In genomic region chr11:97855473-97855872, GRCm38 (mm10) we compare ENCODE assay signal across 23 mouse cellular contexts. TPM values are rescaled to one million over a fixed set of nuclear protein-coding genes. Genes with fewer than 3 reads are reported as not detected.
DNase-seq lines count a peak whose midpoint lies in the region; ATAC-seq and TF ChIP-seq lines count a peak whose summit lies in the region.
"Had no signal": no experiment of that assay in that cellular context is flagged by ENCODE, and none has a peak within 500 bp of the region (broad histone marks: within the 10 kb centered on the region; RNA-seq: fewer than 3 reads in every experiment).

No protein-coding gene starts in this region.

- no peak for TF ChIP-seq POLR2A in testis, adult 2 months (IDR thresholded peaks at IDR 0.05; ENCODE audit: control insufficient read depth, low read depth, low read length)

- ATAC-seq in intestine, embryonic 15.5 days: 0 out of 2 replicates have a peak, but pooled peaks have one; percentile 53
- ATAC-seq in intestine, postnatal 0 days: peak; percentile 53
- ATAC-seq in liver, embryonic 11.5 days (replicated peaks; ENCODE audit: low FRiP score): no peak
- ATAC-seq: activated CD4-positive, CD25-positive, alpha-beta regulatory T cell, adult 4 months; forebrain, embryonic 13.5 days; forebrain, embryonic 15.5 days; forebrain, postnatal 0 days; Patski had no signal

- no peaks in the 10 kb centered on the region for H3K27me3 ChIP-seq in testis, adult 2 months (ENCODE audit: control insufficient read depth, insufficient read depth, low read length)
- H3K27me3 ChIP-seq in intestine, embryonic 15.5 days (replicated peaks): no peaks in the 10 kb centered on the region
- no peaks in the 10 kb centered on the region for H3K27me3 ChIP-seq in intestine, postnatal 0 days (replicated peaks; ENCODE audit: control insufficient read depth, insufficient read depth, low read length)
- no peaks in the 10 kb centered on the region for H3K27me3 ChIP-seq in liver, embryonic 11.5 days (replicated peaks; ENCODE audit: control insufficient read depth, insufficient read depth, low read length)
- H3K27me3 ChIP-seq: embryonic facial prominence, embryonic 12.5 days; forebrain, embryonic 13.5 days; forebrain, embryonic 15.5 days; Patski had no signal

- WGBS in intestine, embryonic 15.5 days: 81% methylated on average over 2 of the region's 2 CpGs
- 49% methylated on average over 2 of the region's 2 CpGs for WGBS in intestine, postnatal 0 days
- WGBS in liver, embryonic 11.5 days: 88% methylated on average over 2 of the region's 2 CpGs

- H3K36me3 ChIP-seq in testis, adult 2 months (ENCODE audit: control insufficient read depth, insufficient read depth, low read length): no peaks in the 10 kb centered on the region
- H3K36me3 ChIP-seq in intestine, embryonic 15.5 days: no peaks in the 10 kb centered on the region
- H3K36me3 ChIP-seq in intestine, postnatal 0 days (ENCODE audit: control insufficient read depth, insufficient read depth): no peaks in the 10 kb centered on the region
- no peaks in the 10 kb centered on the region for H3K36me3 ChIP-seq in liver, embryonic 11.5 days (ENCODE audit: control insufficient read depth, insufficient read depth, low read length)
- H3K36me3 ChIP-seq: embryonic facial prominence, embryonic 10.5 days; embryonic facial prominence, embryonic 12.5 days; forebrain, embryonic 15.5 days had no signal

- peak overlapping the region; percentile 70 for H3K4me3 ChIP-seq in testis, adult 2 months (ENCODE audit: control insufficient read depth, low read depth, low read length)
- no peak overlapping the region for H3K4me3 ChIP-seq in intestine, embryonic 15.5 days (replicated peaks)
- H3K4me3 ChIP-seq in intestine, postnatal 0 days (ENCODE audit: low read depth, low read length): no peak overlapping the region
- no peak overlapping the region for H3K4me3 ChIP-seq in liver, embryonic 11.5 days (ENCODE audit: low read depth, low read length)
- H3K4me3 ChIP-seq: embryonic facial prominence, embryonic 10.5 days; embryonic facial prominence, embryonic 12.5 days; forebrain, embryonic 13.5 days; forebrain, embryonic 15.5 days had no signal

- no peaks in the 10 kb centered on the region for H3K4me1 ChIP-seq in testis, adult 2 months (ENCODE audit: control insufficient read depth, insufficient read depth, low read length)
- H3K4me1 ChIP-seq in intestine, embryonic 15.5 days (replicated peaks): no peaks in the 10 kb centered on the region
- H3K4me1 ChIP-seq in intestine, postnatal 0 days (replicated peaks; ENCODE audit: control insufficient read depth, insufficient read depth, low read length): no peaks in the 10 kb centered on the region
- H3K4me1 ChIP-seq in liver, embryonic 11.5 days (replicated peaks; ENCODE audit: control insufficient read depth, insufficient read depth, low read length): no peaks in the 10 kb centered on the region
- H3K4me1 ChIP-seq: forebrain, embryonic 13.5 days; forebrain, embryonic 15.5 days had no signal

- no peak overlapping the region for H3K27ac ChIP-seq in testis, adult 2 months (ENCODE audit: control insufficient read depth, insufficient read depth, low read depth, low read length)
- no peak overlapping the region for H3K27ac ChIP-seq in intestine, embryonic 15.5 days
- no peak overlapping the region for H3K27ac ChIP-seq in intestine, postnatal 0 days (ENCODE audit: low read depth, low read length)
- no peak overlapping the region for H3K27ac ChIP-seq in liver, embryonic 11.5 days (ENCODE audit: low read depth, low read length)
- H3K27ac ChIP-seq: embryonic facial prominence, embryonic 10.5 days; embryonic facial prominence, embryonic 12.5 days; forebrain, embryonic 13.5 days; forebrain, embryonic 15.5 days had no signal

- no peak overlapping the region for H3K9ac ChIP-seq in intestine, embryonic 15.5 days
- no peak overlapping the region for H3K9ac ChIP-seq in intestine, postnatal 0 days (ENCODE audit: low read depth, low read length)
- H3K9ac ChIP-seq in liver, embryonic 11.5 days (ENCODE audit: low read depth, low read length): no peak overlapping the region
- H3K9ac ChIP-seq: embryonic facial prominence, embryonic 12.5 days; forebrain, embryonic 13.5 days; forebrain, embryonic 15.5 days; forebrain, postnatal 0 days had no signal

- no peaks in the 10 kb centered on the region for H3K9me3 ChIP-seq in intestine, embryonic 15.5 days
- H3K9me3 ChIP-seq in intestine, postnatal 0 days (ENCODE audit: control insufficient read depth): no peaks in the 10 kb centered on the region
- no peaks in the 10 kb centered on the region for H3K9me3 ChIP-seq in liver, embryonic 11.5 days (ENCODE audit: control insufficient read depth, low read length)
- H3K9me3 ChIP-seq: embryonic facial prominence, embryonic 10.5 days; embryonic facial prominence, embryonic 12.5 days; forebrain, embryonic 13.5 days; forebrain, embryonic 15.5 days had no signal

- TF ChIP-seq CTCF in testis, adult 2 months (IDR thresholded peaks at IDR 0.05; ENCODE audit: control insufficient read depth, insufficient read depth, insufficient replicate concordance, low read depth, low read length): no peak
- no peak for TF ChIP-seq CTCF in intestine, postnatal 0 days (IDR thresholded peaks at IDR 0.05; ENCODE audit: low read depth)

- H3K4me2 ChIP-seq in intestine, embryonic 15.5 days (replicated peaks): no peak overlapping the region
- no peak overlapping the region for H3K4me2 ChIP-seq in intestine, postnatal 0 days (replicated peaks; ENCODE audit: low read depth)
- H3K4me2 ChIP-seq in liver, embryonic 11.5 days: no peak overlapping the region
- H3K4me2 ChIP-seq: embryonic facial prominence, embryonic 12.5 days; forebrain, embryonic 13.5 days; forebrain, embryonic 15.5 days had no signal

- no peak for DNase-seq in testis, postnatal 14 days (ENCODE audit: low spot score)
- DNase-seq in testis, postnatal 10 days (ENCODE audit: low spot score): peak; percentile 17
- no peak for DNase-seq in embryo, embryonic 11 days
- DNase-seq in liver, embryonic 11.5 days (ENCODE audit: low spot score): no peak
- no peak for DNase-seq in spleen, postnatal 4 days (ENCODE audit: low spot score in 2 of 2)
- DNase-seq: adrenal gland, adult 8-10 months; adrenal gland, postnatal 14 days; cerebellum, adult 11 months; cerebellum, adult 18-20 months; cerebellum, adult 8-10 months; cerebellum, adult 9-11 months; cerebellum, postnatal 14 days; cerebellum, postnatal 36 days; forebrain, postnatal 0 days had no signal

RNA-seq across cellular contexts. Expression of gene B230217C12Rik, which starts 14.9 kb away (rescaled TPM):
- polyA plus RNA-seq in testis, adult 2 months (2012; rRNA removed): 2.7 and 3.5 TPM in 2 replicates
- polyA plus RNA-seq in intestine, embryonic 15.5 days (2015; fragmentation: Nextera tagmentation; extraction: Ambion mirVana): 5.2 and 5.3 TPM in 2 replicates
- 1.8 and 2.0 TPM in 2 replicates for polyA plus RNA-seq in intestine, postnatal 0 days (2015; fragmentation: Nextera tagmentation; extraction: Ambion mirVana)
- 3.7 and 5.4 TPM in 2 replicates for polyA plus RNA-seq in liver, embryonic 11.5 days (2014; fragmentation: Nextera tagmentation; extraction: Ambion mirVana)

RNA-seq across cellular contexts. Expression of gene Fbxo47, which starts 28.5 kb away (rescaled TPM):
- polyA plus RNA-seq in testis, adult 2 months (2012; rRNA removed): 19.8 and 25.8 TPM in 2 replicates
- polyA plus RNA-seq in intestine, embryonic 15.5 days (2015; fragmentation: Nextera tagmentation; extraction: Ambion mirVana): 0.65 and 0.68 TPM in 2 replicates
- polyA plus RNA-seq in intestine, postnatal 0 days (2015; fragmentation: Nextera tagmentation; extraction: Ambion mirVana): 0.64 and 0.83 TPM in 2 replicates
- polyA plus RNA-seq in liver, embryonic 11.5 days (2014; fragmentation: Nextera tagmentation; extraction: Ambion mirVana): 1.1 TPM in 2 replicates

RNA-seq across cellular contexts. Expression of gene Lasp1, which starts 56.7 kb away (rescaled TPM):
- polyA plus RNA-seq in testis, adult 2 months (2012; rRNA removed): 21.4 and 23.1 TPM in 2 replicates
- 123 and 126 TPM in 2 replicates for polyA plus RNA-seq in intestine, embryonic 15.5 days (2015; fragmentation: Nextera tagmentation; extraction: Ambion mirVana)
- polyA plus RNA-seq in intestine, postnatal 0 days (2015; fragmentation: Nextera tagmentation; extraction: Ambion mirVana): 98.2 and 103 TPM in 2 replicates
- 54.7 and 55.3 TPM in 2 replicates for polyA plus RNA-seq in liver, embryonic 11.5 days (2014; fragmentation: Nextera tagmentation; extraction: Ambion mirVana)
